Mouse (Mus musculus) hematopoietic stem cell, adult 5-6 weeks (primary cell): ENCODE data around the gene Fam189a1. TPM values are rescaled to one million over a fixed set of nuclear protein-coding genes. Genes with fewer than 3 reads are reported as not detected.

Experiments
- ATAC-seq, 2 experiments: fragments of 125-278 bp in 1 of 2; replicated peaks in 1 of 2; 2 replicates each; pipeline ENCODE4 v1.8.0; 2016 to 2017; ENCODE audit warnings: inconsistent platforms in 2 of 2, mild to moderate bottlenecking in 2 of 2, moderate number of reproducible peaks in 2 of 2, low read depth in 1 of 2, moderate TSS enrichment in 1 of 2; ENCODE audit not compliant: low FRiP score in 2 of 2, poor library complexity in 2 of 2, severe bottlenecking in 2 of 2, insufficient read depth in 1 of 2, low TSS enrichment in 1 of 2
- total RNA-seq: library from RNA; stranded (forward); fragments of 172-1452, 232-1000 nt; gene quantifications from 2 replicates; pipeline ENCODE4 v1.2.3, GENCODE M21; 2017

The Fam189a1 gene
- total RNA-seq, 1 experiment from 2014 or later = not detected

DNA sequence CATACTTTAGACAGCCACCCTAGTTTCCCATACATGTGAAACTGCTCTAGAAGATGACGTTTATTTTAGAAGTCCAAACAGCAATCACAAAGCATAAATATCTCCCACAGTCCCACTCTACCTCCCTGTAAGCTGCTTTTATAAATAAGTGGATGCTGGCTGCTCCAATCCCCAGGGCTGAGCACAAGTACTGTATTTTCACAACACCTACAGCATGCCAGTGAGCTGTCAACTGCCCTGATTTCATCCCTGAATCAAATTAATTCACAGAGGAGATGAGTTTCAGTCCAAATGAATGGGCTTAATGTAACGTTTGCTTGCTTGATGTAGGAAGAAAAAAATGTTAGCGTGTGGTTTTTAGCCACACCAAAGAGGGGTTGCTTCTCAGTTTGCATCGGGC lies 225.4 kb downstream of the Fam189a1 start:
- ATAC-seq = no peak

DNA sequence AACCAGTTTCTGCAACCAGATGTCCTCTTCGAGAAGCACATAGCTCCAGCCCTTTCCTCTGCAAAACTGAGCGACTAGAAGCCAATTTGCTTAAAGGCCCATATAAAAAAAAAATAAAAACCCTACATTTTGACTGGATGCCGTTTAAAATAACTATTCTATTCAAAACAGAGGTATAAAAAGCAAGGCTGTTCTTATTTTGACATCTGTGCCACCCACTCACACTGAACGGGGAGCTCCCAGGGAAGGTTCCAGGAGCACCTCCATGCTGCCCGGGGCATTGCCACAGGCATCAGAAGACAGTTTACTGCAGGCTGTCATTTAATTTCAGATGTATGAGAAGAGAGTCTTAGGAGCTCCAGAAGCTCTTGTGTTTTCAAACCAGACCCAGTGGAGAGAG lies 232.5 kb downstream of the Fam189a1 start:
- ATAC-seq = no peak

DNA sequence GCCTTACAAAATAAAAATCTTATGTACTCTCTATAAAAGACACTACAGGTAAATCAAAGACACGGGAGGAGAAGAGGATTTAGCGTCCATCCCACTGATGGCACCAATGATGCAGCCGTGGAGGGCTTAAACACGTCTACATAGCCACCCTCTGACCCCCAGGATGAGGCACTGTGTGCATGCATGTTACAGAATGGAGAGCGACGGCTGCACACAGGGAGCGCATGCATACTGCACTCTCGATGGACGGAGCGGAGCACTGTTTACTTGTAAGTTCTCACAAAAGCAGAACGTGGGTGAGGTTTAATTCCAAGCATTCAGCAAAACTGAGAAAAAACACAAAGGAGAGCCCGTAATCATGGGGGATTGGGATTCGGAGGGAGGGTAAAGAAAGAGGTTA lies 235.2 kb downstream of the Fam189a1 start:
- no peak for ATAC-seq

DNA sequence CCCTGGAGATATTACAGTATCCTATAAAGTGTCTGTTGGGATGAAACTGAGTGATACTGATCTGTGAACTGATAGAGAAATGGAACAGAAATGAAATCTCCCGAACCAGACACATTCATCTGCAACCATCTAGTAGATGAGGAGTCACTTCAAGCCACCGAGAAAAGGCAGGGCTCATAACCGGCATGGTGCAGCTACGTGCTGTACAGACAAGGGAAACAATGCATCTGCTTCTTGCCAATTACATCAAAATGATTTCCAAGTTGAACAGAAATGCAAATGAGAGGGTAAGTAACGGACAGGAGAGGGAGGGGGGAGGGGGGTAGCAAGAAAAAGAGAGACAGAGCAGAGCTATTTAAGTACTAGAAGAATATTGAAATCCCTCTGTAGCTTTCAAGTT lies 235.6 kb downstream of the Fam189a1 start:
- no peak for ATAC-seq

DNA sequence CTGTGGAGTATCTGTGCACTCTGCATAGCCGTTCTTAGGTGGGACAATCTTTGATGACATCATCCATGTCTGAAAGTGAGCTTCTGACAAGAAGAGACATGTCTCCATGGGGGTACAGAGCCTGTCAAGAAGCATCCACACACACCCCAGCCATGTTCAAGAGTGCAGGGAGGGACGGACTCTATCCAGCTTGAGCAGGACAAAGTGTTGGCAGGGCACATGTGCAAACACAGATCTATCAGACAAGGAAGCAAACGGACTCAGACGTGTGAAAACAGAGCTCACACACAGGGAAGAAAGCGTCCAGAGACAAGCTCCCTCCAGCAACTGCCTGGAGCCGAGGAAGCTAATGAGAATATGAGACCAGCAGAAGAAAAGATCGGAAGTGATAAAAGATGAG lies 239.7 kb downstream of the Fam189a1 start:
- ATAC-seq = no peak

DNA sequence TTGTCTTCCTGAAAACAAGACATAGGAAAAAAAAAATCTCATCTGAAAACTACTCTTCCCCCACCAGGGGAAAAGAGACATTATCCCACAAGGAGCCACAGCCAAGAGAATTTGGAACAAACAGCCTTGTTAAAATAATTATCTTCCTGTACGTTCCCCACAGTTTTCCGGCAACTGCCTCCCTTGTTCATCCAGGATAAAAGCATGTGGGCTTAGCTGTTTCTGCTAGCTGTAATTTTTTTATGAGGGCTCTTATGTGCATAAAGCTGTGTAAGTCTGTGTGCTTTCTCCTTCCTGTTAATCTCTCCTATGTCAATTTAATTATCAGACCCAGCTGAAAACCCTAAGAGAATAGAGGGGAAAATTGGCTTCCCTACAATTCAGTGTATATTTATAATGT lies 241.2 kb downstream of the Fam189a1 start:
- no peak for ATAC-seq

DNA sequence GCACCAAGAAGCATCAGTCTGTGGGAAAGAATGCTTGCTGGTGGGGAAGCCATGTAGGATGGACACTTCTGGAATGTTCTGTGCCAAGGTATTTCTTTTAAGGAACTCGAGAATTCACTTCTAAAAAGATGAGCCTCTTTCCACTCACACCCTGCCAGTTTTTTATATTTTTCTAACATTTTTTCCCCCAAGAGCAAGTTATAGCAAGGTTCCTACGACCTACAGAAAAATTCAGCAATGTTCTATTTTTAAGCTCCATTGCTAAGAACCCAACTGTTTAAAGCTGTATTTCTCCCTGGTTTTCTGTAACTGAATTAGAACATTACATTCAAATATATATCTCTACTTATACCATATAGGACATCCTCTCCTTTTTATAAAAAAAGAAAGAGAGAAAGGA lies 244.4 kb downstream of the Fam189a1 start:
- no peak for ATAC-seq

DNA sequence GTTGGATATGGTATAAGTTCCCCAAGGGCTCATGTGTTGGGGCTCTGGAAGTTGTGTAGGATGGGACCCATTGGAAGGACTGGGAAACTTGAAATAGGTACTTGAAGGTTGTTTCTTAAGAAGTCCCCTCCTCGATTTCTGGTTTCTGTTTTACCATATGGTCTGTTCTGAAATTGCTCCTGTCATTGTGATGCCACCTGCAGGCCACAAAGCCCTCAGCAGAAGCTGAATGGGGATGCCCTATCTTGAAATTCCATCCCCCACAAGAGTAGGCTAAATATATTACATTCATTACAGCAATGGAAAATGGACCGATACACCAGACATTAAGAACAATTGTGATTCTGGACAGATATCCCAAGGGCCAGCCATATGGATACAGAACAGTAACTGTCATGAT lies 246.2 kb downstream of the Fam189a1 start:
- ATAC-seq = no peak

DNA sequence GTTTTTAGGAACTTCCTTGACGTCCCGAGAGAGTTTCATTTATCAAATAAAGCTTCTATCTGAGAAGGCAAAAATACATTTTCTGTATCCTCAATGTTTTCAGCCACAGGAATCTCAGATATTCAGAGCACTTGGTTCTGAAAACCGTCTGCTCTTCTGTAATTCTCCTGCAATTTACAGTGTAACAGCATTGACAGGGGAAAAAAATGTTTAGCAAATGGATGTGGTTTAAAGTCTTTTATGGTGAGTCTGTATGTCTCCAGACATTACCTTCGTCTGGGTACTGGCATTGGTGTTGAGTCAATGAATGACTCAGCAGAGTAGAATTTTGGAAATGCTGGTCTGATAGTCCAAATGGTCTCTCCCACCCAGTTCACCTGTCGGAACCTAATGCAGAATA lies 249.4 kb downstream of the Fam189a1 start:
- ATAC-seq = no peak

DNA sequence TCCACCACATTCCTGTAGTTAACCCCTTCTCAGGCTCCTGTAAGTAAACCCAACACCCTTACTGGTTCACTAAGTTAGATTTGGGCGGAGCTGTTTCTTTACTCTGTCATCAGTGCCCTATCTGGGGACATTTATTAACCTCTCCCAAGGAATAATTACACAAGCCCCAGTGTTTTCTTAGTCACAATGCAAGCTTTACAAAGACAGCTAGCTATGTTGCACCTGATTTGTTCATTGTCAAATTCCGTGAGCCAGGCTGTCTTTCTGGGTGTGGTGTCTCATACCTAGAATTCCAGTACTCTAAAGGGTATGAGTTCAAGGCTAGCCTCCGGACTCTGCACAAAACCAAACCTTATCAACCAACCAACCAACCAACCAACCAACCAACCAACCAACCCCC lies 250.9 kb downstream of the Fam189a1 start:
- ATAC-seq = no peak

DNA sequence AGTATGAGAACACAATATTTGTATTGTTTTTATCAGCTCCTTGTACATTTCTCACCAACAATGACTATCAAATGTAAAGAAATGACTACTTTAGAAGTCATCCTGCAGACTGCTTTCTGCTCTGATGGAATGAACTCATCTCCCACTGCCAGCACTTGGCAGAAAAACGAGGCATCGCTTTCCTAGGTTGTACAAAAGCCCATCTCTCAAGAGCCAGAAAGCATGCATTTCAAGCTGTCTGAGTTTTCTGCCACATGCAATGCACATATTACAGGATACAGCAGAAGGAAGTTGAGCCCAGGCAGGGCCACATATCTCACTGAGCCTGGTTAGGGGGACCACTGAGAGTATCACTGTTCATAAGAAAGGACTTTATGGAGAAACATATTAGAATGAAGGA lies 256.1 kb downstream of the Fam189a1 start:
- no peak for ATAC-seq

DNA sequence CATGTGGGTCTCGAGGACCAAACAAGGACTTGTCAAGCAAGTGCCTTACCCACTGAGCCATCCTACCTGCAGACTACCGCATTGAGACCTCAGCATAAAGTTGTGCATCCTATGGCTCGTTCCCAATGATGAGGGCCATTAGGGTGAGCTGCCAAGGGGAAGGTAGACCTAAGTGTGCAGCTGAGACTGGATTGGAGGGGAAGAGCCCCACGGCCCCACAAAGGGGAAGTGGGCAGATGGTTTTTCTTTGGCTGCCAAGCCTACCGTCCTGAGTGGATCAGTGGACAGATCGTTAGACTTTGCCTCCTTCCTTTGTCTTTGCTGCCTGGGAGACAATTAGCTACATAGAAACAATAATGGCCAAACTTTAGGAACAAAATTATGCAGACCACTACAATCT lies 259.8 kb downstream of the Fam189a1 start:
- ATAC-seq = peak; percentile 32 to 58; a peak in 1 of 4 replicates

DNA sequence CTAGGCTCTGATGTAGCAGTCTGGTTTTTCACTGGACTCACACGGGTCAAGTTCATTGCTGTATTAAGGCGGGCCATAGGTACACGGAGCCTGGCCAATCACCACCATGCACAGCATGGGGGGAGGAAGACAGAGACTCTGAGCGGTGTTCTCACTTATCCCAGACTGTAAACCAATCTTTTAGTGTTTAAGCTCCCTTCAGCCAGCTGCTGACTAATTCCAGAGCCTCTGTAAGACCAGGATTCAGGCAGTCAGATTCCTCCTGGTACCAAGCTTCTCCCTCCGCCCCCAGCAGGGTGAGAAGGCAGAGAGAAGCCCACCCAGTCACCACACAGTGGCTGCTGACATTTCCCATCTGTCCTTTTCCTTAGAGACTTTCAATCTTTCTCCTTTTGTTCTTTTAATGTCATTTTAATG lies 260.7 kb downstream of the Fam189a1 start:
- no peak for ATAC-seq

DNA sequence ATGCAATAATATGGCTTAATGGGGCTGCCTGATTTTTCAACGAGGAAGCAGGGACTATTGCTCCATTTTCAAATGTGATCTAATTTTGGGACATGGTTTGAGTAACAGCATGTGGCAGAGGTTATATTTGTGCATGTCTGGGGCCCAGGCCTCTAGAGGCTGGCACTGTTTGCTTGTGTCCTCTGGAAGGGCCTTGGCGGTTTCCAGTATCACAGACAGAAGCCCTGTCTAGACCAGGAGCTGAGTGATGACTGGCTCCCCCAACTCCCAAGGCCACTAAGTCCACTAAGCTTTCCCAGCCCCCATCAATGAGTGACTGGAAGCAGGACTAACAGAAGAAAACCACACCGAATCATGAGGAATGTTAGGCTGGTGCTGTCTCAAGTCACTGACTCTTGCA lies 265.2 kb downstream of the Fam189a1 start:
- ATAC-seq = no peak

DNA sequence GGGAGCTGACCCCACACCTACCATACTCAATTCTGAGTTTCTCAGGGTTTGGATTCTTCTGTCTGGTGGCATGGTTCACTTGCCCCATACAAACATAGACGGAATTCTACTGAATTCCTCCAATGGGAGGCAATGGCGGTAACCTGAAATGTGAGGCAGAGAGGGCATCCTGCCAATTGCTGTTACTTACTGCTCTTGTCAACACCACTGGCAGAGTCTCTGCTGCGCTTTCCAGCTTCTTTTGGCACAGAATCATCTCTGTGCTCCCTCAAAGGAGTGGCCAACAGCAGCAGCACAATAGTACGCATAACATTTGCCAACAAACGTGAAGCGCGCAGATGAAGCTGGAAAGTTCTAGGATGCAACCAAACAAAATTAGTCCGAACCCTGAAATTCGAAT lies 266.5 kb downstream of the Fam189a1 start:
- ATAC-seq = no peak

DNA sequence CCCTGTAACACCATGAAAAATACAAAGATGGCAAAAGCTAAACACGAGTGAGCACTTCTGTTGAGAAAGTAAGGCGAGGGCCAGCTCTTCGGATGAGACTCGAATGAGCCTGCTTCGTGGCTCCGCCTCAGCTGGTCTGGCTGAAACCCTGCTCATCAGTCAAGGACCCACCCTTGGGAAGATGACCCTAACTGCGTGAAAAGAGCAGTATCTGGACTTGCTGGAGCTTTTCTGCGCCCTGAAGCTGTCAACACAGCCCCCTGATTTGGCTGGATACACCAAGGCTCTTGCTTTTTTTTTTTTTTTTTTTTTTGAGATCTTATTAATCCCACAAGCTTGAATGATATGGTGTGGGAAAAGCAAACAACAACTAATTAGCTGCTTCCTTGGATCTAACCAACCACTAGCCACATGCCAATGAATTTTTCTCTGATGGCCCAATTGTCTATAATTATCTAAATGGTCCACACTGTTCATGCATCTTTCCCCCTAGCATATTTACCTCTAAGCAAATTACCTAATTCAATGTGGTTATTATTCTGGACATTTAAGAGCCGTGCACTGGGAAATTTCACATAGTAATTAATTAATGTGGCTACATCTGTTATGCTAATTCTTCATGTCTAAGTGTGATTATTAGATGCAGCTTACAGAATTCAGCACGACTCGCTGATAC lies 272.0 kb downstream of the Fam189a1 start:
- no peak for ATAC-seq

DNA sequence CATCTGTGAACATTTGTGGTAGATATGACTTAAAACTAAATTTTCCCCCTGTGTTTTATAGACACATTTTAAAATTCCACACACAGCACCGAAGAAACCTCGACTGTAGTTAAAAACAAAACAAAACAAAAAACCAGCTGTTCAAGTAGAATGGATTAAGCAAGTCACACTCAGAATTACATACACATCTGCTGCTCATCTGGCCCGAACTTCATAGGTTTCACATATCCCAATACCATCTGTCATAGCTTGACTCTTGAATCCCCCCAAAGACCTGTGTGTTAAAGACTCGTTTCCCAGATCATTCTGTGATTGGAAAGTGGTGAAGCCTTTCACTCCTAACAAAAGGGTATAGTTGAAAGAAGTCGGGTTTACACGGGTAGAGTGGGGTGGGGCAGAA lies 274.1 kb downstream of the Fam189a1 start:
- ATAC-seq = no peak

DNA sequence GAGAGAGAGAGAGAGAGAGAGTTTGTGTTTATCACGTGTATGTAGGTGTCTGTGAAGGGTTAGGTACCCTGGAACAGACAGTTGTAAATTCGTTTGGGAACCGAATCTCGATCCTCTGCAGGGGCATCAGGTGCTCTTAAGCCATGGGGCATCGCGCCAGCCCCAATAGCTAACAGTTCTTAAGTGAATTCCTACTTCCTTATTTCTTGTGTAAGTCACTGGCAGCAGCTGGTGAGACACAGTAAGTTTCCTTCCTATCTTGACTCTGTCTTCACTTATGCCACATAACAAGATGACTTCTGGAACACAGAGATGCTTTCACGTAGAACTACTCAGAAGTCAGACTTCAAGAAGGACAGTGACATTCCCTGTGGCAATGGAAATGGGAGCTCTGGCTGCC lies 275.0 kb downstream of the Fam189a1 start:
- peak; percentile 78 to 89 for ATAC-seq

DNA sequence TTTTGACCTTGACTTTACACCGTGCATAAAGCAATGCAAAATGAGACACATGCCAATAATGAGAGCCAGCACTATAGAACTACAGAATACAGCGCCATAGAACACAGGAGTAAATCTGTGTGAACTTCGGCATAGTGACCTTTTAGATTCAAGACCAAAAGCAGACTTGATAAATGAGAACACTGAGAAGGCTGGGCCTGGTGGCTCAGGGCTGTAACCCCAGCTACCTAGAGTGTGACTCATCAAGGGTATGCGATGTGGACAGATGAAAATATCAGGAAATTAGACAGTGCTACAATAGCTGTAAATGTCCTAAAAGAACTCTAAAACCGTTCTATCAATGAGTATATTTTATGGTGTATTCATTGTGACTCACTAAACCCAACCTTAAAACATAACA lies 276.0 kb downstream of the Fam189a1 start:
- no peak for ATAC-seq

DNA sequence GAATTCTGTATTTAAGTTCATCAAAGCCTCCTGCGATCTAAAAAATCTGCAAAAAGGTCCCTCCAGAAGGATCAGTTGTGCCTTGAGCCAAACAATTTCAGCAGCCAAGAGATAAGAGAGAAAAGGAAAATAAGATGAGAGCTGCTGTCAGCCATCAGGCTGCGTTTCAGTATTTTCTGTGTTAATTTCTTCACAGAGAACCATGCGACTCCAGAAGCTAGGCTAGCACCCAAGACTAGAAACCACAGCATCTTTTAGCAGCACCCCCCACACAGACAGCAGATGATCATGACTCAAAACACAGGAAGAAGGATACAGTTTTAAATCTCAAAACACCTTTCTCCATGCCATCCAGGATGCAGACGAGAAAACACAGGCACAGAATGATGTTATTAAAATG lies 281.4 kb downstream of the Fam189a1 start:
- ATAC-seq = no peak
